Mouse (Mus musculus): Measurements from ENCODE around the gene Mfsd6l. TPM values are rescaled to one million over a fixed set of nuclear protein-coding genes. Genes with fewer than 3 reads are reported as not detected.

The Mfsd6l gene
- polyA plus RNA-seq (2015; fragmentation: Nextera tagmentation; extraction: Ambion mirVana) = not detected in 2 replicates

DNA sequence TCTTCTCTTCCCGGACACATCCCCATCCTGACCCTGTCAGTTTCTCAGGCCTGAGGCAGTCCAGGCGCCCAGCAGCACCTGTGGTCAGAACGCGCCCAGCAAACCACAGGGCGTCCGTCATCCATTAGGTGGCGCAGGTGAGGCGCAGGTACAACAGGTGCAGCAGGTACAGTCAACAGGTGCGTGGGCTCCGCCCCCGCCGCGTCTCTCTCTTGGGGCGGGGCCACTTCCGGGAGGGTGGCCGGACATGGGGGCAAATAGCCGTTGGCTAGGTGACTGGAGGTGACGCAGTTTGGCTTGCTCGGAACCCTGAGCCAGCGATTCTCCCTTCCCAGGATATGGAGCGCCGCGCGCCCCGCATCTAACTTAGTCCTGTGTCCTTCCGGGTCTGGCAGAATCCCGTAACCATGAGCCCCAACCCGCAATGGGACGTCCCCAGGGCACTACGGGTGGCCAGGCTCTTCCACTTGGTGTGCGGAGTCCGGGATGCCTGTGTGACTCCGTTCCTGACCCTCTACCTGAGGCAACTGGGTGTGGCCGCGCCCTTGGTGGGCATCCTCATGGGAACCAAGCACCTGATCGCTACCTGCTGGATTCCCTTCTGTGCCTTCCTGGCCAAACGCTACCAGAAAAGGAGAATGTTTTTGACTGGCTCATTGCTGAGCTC lies at the start of gene Mfsd6l:
Gene Mfsd6l, plus strand, starts transcription at position 269 of the 667 bp plus-strand sequence.
- Histone ChIP-seq H3K4me1 (replicated peaks) (no peaks in the 10 kb centered on the region), H3K4me3 (replicated peaks) (no peak within 1 kb of the TSS), H3K27ac (replicated peaks) (no peak within 1 kb of the TSS), H3K27me3 (peaks cover 9% of the 10 kb centered on the region; the same call in 1 of the 2 replicates), H3K9me3 (replicated peaks) (no peaks in the 10 kb centered on the region), H3K9ac (no peak within 1 kb of the TSS), H3K36me3 (replicated peaks) (no peaks in the 10 kb centered on the region), H3K4me2 (no peak within 1 kb of the TSS; the same call in 1 of the 2 replicates)
- no peak for ATAC-seq (ENCODE audit: insufficient read depth)
- 21% methylated on average over 37 of the region's 37 CpGs for WGBS (ENCODE audit: insufficient replicate concordance)

DNA sequence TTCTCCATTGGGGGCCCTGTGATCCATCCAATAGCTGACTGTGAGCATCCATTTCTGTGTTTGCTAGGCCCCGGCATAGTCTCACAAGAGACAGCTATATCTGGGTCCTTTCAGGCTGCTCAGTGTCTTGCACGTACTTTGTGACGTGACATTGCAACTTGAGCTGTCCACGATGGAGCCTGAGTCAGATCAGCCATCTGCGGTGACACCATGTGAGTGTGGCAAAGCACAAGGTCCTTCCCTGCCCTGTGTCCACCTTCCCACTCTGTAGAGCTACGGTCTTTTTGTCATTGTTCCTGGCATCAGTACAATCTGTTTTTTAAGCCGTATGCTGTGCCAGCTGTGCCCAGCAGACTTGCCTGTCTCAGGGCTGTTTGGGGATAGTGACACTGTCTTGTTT lies 48.7 kb upstream of the Mfsd6l start:
- Histone ChIP-seq H3K27me3 (peaks cover 4% of the 10 kb centered on the region; the same call in 1 of the 2 replicates), H3K9me3 (replicated peaks) (no peaks in the 10 kb centered on the region), H3K27ac (replicated peaks) (no peak overlapping the region), H3K4me2 (no peak overlapping the region), H3K4me1 (replicated peaks) (no peaks in the 10 kb centered on the region), H3K9ac (no peak overlapping the region), H3K36me3 (replicated peaks) (no peaks in the 10 kb centered on the region), H3K4me3 (replicated peaks) (no peak overlapping the region)
- WGBS (ENCODE audit: insufficient replicate concordance) = 71% methylated on average over 7 of the region's 7 CpGs
- no peak for ATAC-seq (ENCODE audit: insufficient read depth)

DNA sequence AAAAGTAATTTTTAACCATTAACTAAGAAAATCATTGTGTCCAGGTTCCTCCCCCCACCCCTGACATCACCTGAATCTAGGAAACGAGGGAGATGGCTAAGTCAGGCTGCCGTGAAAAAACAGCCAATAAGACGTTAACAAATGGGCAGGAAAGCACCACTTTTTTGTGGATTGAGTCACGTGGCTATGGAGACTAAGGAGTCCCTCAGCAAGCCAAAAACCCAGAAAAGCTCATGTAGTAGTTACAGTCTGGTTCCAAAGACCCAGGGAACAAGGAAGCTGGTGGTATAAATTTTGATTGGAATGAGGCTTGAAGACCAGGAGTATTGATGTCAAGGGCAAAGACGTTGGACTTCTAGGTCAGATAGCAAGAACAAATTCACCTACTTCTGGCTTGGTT lies 47.4 kb upstream of the Mfsd6l start:
- H3K4me1 ChIP-seq (replicated peaks) = no peaks in the 10 kb centered on the region
- H3K9me3 ChIP-seq (replicated peaks) = no peaks in the 10 kb centered on the region
- H3K4me2 ChIP-seq = no peak overlapping the region
- H3K9ac ChIP-seq = no peak overlapping the region
- no peak for ATAC-seq (ENCODE audit: insufficient read depth)
- 49% methylated on average over 5 of the region's 5 CpGs for WGBS (ENCODE audit: insufficient replicate concordance)
- H3K27ac ChIP-seq (replicated peaks) = no peak overlapping the region
- H3K27me3 ChIP-seq = no peaks in the 10 kb centered on the region
- H3K4me3 ChIP-seq (replicated peaks) = no peak overlapping the region
- no peaks in the 10 kb centered on the region for H3K36me3 ChIP-seq (replicated peaks)

DNA sequence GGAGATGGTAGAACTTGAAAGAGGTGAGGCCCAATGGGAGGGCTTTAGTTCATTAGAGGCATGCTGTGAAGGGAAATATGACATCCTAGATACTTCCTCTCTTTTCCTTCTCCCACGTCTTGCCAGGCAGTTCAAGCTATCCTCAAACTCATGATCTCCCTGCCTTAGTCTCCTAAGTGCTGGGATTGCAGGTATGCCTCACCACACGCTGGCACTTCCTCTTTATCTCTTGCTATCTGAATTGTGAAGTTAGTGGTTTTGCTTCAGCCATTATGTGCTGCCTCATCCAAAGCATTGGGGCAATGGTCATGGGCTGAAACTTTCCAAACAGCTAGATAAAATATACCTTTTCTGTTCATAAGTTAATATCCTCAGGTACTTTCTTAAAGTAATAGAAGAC lies 46.8 kb upstream of the Mfsd6l start:
- Histone ChIP-seq H3K9ac (no peak overlapping the region), H3K36me3 (replicated peaks) (no peaks in the 10 kb centered on the region), H3K4me1 (replicated peaks) (no peaks in the 10 kb centered on the region), H3K27me3 (no peaks in the 10 kb centered on the region), H3K4me2 (no peak overlapping the region), H3K9me3 (replicated peaks) (no peaks in the 10 kb centered on the region), H3K4me3 (replicated peaks) (no peak overlapping the region), H3K27ac (replicated peaks) (no peak overlapping the region)
- no peak for ATAC-seq (ENCODE audit: insufficient read depth)
- 19% methylated on average over 2 of the region's 2 CpGs for WGBS (ENCODE audit: insufficient replicate concordance)

DNA sequence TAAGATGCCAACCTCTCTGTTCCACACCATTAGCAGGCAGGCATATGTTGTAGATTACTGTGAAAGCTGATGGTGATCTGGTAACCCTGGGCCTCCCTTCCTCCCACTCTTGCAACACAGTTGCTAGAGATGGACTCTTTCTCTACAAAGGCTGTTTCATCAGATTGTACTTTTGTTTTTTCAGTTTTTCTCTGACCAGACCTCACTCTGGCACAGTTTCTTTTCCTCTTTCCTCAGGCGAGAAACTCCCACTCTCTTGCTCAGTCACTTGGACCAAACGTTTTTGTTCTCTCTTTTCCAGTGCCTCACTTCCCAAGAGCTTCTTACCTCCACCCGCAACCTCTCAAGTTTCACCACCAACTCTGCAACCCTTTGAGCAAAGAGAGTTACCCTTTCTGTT lies 42.0 kb upstream of the Mfsd6l start:
- Histone ChIP-seq H3K27me3 (no peaks in the 10 kb centered on the region), H3K9ac (no peak overlapping the region), H3K4me1 (replicated peaks) (no peaks in the 10 kb centered on the region), H3K4me2 (no peak overlapping the region), H3K27ac (replicated peaks) (no peak overlapping the region), H3K9me3 (replicated peaks) (no peaks in the 10 kb centered on the region), H3K36me3 (replicated peaks) (no peaks in the 10 kb centered on the region), H3K4me3 (replicated peaks) (no peak overlapping the region)
- no peak for ATAC-seq (ENCODE audit: insufficient read depth)
- WGBS (ENCODE audit: insufficient replicate concordance) = 23% methylated on average over 3 of the region's 3 CpGs

DNA sequence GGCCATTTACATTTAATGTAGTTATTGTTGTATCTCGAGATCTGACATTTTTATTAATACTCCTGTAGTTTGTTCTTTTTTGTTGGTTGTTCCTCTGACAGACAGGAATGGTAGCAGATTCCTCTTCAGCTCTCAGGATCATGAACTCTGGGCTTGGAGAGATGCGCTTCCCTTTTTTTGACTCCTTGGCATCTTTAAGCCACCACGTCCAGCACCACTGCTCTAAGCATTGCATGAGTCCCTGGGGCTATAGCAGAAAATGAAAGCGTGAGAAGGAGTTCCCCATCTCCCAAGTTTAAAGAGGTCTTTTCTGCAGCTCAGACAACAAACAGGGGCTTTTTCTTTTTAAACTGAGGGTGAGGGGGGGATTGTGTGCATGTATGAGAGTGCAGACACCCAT lies 36.6 kb upstream of the Mfsd6l start:
- no peak for ATAC-seq (ENCODE audit: insufficient read depth)
- H3K27ac ChIP-seq (replicated peaks) = no peak overlapping the region
- no peak overlapping the region for H3K4me3 ChIP-seq (replicated peaks)
- H3K27me3 ChIP-seq = no peaks in the 10 kb centered on the region
- H3K4me1 ChIP-seq (replicated peaks) = no peaks in the 10 kb centered on the region
- no peak overlapping the region for H3K9ac ChIP-seq
- 57% methylated on average over 4 of the region's 4 CpGs for WGBS (ENCODE audit: insufficient replicate concordance)
- no peak overlapping the region for H3K4me2 ChIP-seq
- no peaks in the 10 kb centered on the region for H3K36me3 ChIP-seq (replicated peaks)
- H3K9me3 ChIP-seq (replicated peaks) = no peaks in the 10 kb centered on the region

DNA sequence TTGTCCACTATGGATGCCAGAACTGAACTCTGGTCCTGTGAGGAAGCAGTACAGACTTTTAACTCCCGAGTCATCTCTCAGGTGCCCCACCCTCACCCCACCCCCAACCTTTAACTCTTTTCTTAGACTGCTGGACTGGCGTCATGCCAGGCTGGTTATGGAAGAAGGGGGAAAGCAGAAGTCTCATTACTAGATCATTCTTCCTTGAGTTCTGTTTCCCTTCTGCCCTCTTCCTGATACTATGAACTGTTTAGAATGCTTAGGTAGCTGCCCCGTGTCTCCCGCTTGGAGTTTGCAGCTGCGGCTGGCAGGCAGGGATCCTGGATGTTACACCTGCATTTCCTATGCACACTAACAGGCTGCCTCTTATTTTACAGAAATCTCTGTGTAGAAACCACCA lies 36.2 kb upstream of the Mfsd6l start:
- H3K27ac ChIP-seq (replicated peaks) = no peak overlapping the region
- ATAC-seq (ENCODE audit: insufficient read depth) = no peak
- H3K4me1 ChIP-seq (replicated peaks) = no peaks in the 10 kb centered on the region
- H3K9ac ChIP-seq = no peak overlapping the region
- no peak overlapping the region for H3K4me2 ChIP-seq
- H3K4me3 ChIP-seq (replicated peaks) = no peak overlapping the region
- H3K9me3 ChIP-seq (replicated peaks) = no peaks in the 10 kb centered on the region
- no peaks in the 10 kb centered on the region for H3K27me3 ChIP-seq
- WGBS (ENCODE audit: insufficient replicate concordance) = 51% methylated on average over 5 of the region's 5 CpGs
- no peaks in the 10 kb centered on the region for H3K36me3 ChIP-seq (replicated peaks)

DNA sequence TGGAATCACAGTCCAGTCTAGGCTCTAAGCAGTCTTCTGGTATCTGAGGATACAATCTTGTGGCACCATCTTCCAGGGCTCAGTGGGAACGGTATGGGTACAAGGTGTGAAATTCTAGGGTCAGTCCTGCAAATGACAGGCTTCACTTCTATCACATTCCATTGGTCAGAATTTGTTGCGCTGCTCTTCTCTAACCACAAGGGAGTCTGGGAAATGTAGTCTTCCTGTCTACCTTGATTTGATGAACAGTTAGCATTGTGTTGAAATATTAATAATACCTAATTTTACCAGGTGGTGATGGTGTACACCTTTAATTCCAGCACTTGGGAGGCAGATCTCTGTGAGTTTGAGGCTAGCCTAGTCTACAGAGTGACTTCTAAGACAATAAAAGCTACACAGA lies 35.5 kb upstream of the Mfsd6l start:
- no peak for ATAC-seq (ENCODE audit: insufficient read depth)
- Histone ChIP-seq H3K4me1 (replicated peaks) (no peaks in the 10 kb centered on the region), H3K4me3 (replicated peaks) (no peak overlapping the region), H3K9ac (no peak overlapping the region), H3K36me3 (replicated peaks) (no peaks in the 10 kb centered on the region), H3K27me3 (no peaks in the 10 kb centered on the region), H3K4me2 (no peak overlapping the region), H3K27ac (replicated peaks) (no peak overlapping the region), H3K9me3 (replicated peaks) (no peaks in the 10 kb centered on the region)
- WGBS (ENCODE audit: insufficient replicate concordance) = 62% methylated on average over 2 of the region's 2 CpGs

DNA sequence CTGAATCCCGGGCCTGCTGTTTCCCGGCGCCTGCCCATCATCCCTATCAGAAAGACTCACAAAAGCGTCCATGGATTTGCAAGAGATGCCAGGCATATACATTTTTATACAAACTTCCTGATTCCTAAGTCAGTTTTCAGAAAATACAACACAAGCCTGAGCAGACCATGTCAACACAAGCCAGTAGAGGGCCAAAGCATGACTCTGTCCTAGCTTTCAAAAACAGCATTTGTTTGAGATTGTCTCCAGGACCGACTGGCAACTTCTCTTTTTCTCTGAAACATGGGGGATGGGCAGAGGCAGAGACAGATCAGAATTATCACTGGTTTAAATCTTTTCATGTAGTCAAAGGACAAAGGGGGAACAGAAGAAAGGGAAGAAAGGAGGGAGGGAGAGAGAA lies 34.6 kb upstream of the Mfsd6l start:
- Histone ChIP-seq H3K4me3 (replicated peaks) (no peak overlapping the region), H3K27ac (replicated peaks) (no peak overlapping the region), H3K9ac (no peak overlapping the region), H3K4me2 (no peak overlapping the region), H3K36me3 (replicated peaks) (no peaks in the 10 kb centered on the region), H3K27me3 (no peaks in the 10 kb centered on the region), H3K4me1 (replicated peaks) (no peaks in the 10 kb centered on the region), H3K9me3 (replicated peaks) (no peaks in the 10 kb centered on the region)
- no peak for ATAC-seq (ENCODE audit: insufficient read depth)
- 46% methylated on average over 5 of the region's 5 CpGs for WGBS (ENCODE audit: insufficient replicate concordance)

DNA sequence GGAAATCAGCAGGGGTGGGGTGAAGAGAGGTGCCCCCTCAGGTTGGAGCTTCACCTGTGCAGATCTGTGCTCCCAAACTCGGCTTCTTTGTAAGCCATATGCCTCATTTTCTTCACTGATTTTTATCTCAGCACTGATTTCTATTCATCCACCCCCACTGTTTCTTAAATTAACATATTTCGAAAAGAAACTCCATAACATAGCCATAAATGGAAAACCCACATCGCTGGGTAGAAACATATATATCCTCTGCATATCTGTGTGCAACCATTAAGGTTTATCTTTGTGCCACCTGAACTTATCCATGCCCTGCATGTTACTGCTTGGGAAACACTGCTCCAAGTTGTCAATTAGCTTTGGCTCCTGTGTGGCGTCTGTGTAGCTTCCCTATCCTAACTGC lies 29.5 kb upstream of the Mfsd6l start:
- Histone ChIP-seq H3K4me2 (no peak overlapping the region), H3K4me1 (replicated peaks) (no peaks in the 10 kb centered on the region), H3K27me3 (no peaks in the 10 kb centered on the region), H3K9me3 (replicated peaks) (no peaks in the 10 kb centered on the region), H3K27ac (replicated peaks) (no peak overlapping the region), H3K9ac (no peak overlapping the region), H3K36me3 (replicated peaks) (no peaks in the 10 kb centered on the region), H3K4me3 (replicated peaks) (no peak overlapping the region)
- WGBS (ENCODE audit: insufficient replicate concordance) = 59% methylated on average over 4 of the region's 4 CpGs
- no peak for ATAC-seq (ENCODE audit: insufficient read depth)

DNA sequence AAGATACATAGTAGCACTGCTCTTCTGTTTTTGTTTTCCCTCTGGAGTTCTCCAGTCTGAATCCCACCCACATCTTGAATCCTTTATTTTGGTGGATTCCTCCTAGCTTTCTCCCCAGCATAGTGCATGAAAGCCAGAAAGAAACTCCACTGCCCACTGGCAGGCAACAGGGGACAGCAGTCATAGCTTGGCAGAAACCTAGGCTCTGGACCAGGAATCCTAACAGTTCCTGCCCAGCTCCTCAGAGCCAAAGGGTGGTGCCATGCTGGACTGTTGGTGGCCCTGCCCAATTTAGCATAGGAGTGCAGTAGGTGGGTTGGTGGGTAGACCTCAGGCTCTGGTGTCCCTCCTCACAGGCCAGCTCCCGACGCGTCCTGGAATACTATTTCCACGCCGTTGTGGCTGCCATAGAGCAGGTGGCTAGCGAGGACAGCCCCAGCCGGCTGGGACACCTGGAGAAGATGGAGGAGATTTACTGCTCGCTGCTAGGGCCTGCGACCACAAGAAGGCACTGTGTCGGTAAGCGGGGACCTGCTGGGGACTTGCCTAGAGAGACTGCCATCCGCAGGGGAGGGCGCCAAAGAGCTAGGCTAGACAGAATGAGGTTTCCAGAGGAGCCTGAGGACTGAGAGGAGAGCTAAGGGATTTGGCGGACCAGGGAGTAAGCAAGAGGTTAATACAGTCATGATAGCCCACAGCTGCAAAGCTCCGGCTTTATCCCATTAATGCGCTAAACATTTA lies 24.8 kb upstream of the Mfsd6l start:
- Histone ChIP-seq H3K4me3 (replicated peaks) (no peak overlapping the region), H3K4me2 (no peak overlapping the region), H3K27me3 (no peaks in the 10 kb centered on the region), H3K27ac (replicated peaks) (no peak overlapping the region), H3K9me3 (replicated peaks) (no peaks in the 10 kb centered on the region), H3K4me1 (replicated peaks) (no peaks in the 10 kb centered on the region), H3K9ac (no peak overlapping the region), H3K36me3 (replicated peaks) (no peaks in the 10 kb centered on the region)
- WGBS (ENCODE audit: insufficient replicate concordance) = 56% methylated on average over 16 of the region's 16 CpGs
- no peak for ATAC-seq (ENCODE audit: insufficient read depth)

Data from liver, embryonic 15.5 days (tissue).